Mouse (Mus musculus): Measurements from ENCODE around the gene Fgfr2.

Fgfr2 gene

DNA sequence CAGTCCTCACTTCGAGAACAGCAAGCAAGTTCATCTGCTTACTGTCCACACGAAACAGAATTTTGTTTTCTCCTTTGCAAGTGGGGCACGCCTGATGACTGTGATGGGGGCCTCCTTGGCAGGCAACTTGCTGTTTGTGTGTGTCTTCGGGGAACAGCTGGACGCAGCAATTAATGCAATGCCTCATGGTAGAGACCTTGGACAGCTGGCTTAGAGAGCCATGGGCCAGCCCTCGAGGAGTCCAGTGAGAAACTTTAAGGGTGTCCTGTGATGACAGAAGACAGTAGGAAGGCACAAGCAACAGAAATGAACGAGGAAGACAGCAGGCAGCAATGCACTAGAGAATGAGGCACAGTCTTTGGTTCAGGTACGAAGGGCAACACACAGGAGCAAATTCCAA lies 852.8 kb downstream of the Fgfr2 start:
- in situ Hi-C loops (cut with MboI, MseI), result no loop called here

DNA sequence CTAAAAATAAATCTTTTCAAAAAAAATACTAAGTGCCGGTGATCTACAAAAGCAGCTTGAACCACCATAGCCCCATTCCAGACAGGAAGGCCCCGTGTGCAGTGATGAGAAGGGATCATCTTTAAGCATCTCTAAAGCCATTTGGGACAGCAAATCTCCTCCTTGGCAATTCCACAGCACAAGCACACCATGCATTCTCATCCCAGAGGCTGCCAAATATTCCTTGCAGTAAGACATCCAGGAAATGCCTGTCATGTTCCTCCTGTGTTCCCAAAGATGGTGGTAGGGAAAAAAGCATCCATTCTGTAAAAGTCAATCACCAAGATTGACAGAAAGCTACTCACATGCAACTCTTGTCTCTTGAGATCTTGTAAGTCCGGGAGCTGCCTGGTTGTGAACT lies 853.5 kb downstream of the Fgfr2 start:
- in situ Hi-C loops (cut with MboI, MseI), result no loop called here

DNA sequence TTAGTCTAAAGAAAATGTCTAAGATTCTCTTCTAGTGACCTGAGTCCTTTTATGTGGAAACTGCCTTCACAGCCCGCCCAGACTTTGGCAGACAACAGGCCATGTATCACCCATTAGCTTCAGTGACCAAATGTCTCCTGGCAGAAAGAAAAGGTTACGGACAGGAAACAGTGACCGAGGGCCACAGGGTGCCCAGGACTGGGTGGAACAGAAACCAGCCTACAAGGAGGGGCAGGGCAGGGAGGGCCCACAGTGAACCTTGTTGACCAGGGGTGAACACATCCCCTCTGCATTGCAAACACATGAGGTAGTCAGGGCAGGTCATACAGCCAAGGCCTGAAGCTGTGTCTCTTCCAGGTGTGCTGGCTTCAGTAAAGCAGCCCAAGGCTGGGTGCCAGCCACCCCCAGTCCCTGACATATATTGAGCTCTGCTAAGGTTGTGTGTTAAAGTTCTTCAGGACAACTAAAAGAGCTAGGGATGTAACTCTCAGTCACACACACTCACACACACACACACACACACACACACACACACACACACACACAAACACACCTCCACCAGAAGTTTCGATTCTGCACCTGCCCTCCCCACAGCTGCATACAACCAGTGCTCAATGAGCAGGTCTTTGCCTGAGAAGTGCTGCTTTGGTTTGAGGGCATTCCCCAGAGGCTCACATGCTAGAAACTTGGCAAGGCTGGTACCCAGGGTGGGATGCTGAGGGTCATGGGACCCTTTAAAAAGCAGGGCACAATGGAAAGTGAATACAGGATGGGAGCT lies 855.2 kb downstream of the Fgfr2 start:
- in situ Hi-C loops (cut with MboI, MseI), result no loop called here

DNA sequence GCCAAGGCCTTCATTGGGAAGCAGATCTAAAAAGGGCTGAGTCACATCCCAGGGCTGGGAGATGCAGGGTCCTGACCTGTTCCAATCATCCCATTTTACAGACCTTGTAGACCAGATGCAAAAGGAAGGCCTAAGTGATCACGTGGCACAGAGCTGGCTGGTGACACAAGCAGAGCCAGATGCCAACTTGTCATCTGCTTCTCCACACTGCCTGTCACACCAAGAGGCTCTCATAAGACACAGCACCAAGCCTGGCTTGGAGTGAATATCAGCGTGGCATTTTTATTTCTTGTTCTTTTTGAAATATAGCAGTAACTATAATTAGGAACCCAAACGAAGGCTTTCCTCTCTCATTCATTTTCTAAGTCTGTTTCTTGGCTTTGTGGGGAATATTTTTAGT lies 858.4 kb downstream of the Fgfr2 start:
- in situ Hi-C loops (cut with MboI, MseI), result no loop called here

DNA sequence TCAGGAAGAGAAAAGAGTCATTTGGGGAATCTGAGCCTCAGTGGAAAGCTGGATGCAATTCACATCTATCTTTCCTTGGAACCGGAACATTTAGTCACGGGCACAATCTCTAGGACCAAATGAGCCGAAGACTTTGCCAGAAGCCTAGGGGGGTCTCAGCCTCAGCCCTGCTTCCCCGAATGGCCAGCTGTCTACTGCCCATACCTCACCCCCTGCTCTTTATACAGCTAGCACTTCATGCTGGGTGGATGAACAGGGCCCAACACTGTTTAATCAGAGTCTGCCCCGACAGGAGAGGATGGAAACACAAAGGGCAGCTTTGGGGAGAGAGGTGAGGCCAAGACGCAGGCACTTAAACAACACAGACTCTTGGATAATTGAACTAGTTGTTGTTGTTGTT lies 860.0 kb downstream of the Fgfr2 start:
- in situ Hi-C loops (cut with MboI, MseI), result no loop called here

DNA sequence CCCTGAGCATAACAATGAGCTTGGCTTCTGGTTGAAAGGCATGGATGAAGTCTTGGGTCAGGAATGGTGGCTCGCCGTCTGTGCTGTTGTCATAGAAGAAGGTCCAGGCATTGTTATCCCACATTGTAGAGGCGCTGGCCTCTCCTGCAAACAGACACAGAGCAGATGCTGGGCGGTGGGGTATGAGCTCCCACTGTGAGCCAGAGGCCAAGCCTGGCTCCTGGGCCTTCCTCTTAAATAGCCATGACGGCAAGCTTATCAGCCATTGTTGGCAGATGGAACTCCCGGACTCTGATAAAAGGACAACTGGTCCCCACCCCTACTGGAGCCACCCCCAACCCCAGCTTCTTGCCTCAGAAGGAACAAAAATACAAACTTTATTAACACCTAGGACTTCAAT lies 860.5 kb downstream of the Fgfr2 start:
- in situ Hi-C loops (cut with MboI, MseI), result no loop called here

DNA sequence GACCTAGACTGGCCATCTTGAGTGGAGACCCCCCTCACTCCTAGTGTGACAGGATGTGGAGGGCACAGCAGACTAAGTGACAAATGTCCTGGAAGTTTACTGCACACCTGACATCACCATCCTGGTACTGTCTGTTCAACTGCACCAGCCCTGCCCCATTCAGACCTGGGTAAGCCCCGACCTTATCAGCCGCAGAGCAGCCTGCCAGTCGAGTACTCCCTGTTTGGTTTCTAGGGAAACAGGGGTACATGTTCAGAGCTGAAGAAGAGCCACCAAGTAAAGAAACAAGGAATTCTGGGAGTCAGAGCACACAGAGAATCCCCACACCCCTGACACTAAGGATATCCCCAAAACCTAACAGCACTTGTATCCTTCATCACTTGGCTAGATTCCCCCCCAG lies 861.3 kb downstream of the Fgfr2 start:
- in situ Hi-C loops (cut with MboI, MseI), result no loop called here

DNA sequence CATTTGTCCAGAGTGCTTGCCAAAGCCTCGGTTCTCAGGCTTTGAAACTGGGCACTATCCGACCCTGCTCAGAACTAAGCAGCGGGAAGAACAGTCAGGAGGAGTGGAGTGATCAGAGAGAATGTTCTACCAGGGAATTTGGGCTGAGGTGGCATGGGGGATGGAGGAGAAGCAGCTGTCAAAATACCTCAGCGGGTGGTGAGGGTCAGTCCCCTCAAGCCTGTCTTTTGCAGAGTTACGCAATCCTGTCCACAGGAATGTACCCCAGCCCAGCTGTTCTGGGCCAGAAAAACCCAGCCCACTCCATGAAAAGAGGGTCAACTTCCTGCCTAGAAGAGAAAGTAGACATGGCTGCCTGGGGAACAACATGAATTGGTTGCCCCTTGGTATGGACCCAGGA lies 862.5 kb downstream of the Fgfr2 start:
- in situ Hi-C loops (cut with MboI, MseI), result no loop called here

DNA sequence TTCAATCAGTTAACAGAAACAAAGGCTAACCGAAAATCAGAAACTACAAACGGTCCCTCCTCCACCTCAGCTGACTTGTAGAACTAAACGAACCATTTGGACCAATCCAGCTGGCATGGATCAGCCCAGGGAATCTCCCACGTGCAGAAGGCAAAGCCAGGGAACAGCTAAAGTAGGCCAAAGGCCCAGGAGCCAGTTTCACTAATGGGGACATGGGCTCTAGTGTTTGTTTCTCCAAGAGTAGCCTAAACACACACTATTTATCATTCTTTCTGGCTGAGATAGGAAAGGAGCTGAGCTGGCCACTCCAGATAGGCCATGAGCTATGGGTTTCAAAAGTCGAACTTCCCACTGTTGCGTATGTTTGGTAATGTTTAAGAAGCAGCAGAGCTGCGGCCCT lies 864.3 kb downstream of the Fgfr2 start:
- in situ Hi-C loops (cut with MboI, MseI), result no loop called here

DNA sequence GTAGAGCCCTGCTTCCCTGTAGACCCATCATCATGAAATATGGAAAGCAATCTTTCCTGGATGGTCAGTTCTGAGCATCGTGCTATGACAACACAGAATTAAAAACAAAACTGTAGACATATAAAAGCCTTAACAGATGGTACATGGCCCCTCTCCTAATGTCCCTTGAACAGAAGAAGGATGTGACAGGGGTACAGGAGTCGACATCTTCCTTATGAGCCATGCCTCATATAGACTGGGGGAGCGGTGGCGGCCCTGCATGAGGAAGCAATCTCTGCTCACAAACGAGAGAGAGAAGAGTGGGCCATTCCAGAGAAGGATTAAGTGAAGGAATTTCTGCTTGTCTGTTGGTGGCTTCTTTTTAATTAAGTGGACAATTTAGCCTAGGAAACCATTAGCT lies 864.9 kb downstream of the Fgfr2 start:
- in situ Hi-C loops (cut with MboI, MseI), result no loop called here

DNA sequence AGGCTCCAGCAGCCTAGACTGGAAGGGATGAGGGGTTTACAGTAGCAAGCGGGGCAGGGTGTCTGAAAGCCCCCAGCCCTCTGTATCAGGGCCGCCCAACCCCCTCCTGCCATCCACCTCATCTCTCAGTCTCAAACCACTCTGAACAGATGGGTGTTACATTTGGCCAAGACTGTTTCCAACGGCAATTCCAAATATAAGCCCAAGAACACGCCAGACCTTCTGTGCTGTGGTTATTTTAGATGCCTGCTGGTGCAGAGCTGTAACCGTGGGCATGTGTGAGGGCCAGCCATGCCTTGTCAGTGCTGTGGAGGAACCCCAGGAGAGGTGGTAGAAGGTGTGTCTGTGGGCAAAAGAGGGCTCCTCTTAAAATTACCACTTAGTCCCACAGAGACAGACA lies 869.6 kb downstream of the Fgfr2 start:
- in situ Hi-C loops (cut with MboI, MseI), result no loop called here

DNA sequence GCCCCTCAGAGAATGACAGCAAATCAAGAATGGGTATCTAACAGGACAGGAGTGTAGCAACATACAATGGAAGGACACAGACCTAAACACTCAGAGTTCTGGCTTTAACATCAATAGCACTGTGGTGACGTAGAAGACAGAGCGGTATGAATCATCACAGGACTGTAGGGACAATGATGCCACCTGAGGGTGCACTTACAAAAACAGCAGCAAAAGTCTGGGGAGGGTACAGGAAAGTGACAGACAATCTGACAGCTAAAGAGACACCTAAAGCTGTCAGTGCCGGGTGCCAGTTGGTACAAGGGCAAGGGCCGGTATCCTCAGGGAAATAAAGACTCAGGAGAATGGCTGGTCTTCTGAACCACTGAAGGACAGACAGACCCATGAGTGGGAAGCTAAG lies 870.1 kb downstream of the Fgfr2 start:
- in situ Hi-C loops (cut with MboI, MseI), result no loop called here

DNA sequence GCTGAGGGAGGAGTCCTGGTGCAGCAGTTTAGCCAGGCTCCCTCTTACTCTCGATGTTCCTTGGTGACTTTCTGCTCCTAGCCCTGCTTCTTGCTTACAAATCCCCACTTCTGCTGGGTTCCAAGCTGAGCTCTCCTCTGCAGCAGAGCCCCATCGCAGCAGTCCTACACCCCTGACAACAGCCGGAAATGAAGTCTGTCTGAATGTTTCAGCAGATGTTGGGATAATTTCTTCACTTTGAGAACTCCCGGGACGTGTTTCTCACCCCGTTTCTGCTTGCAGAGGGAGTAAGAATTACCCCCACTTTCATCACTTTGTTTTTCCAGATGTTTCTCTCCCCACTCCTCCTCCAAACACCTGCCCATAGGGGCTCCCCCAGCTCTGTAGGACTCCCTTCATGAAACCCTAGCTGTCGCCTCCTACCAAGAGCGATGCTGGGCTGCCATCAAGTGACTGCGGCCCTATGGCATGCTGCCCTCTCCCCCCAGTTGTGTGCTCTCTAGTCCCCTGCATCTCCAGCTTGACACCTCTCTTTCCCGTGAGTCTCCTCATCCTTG lies 873.5 kb downstream of the Fgfr2 start:
- in situ Hi-C loops (cut with MboI, MseI), result no loop called here

DNA sequence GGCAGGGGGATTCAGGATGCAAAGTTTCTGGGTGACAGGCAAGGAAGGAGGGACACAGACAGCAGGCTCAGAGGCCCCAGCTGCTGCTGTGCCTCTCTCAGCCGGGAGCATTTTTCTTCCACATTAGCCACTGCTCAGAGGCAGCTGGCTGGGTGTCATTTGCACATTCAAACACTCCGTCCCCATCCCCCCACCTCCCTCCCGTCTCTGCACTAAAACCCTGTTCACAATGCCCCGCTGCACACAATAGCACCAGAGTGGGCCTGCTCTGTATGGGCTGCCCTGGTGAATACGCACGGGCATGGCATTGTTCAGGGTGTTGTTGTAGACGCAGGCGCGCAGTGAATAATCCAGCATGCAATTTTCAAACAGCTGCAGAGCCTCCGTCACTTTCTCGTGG lies 875.6 kb downstream of the Fgfr2 start:
- in situ Hi-C loops (cut with MboI, MseI), result no loop called here

DNA sequence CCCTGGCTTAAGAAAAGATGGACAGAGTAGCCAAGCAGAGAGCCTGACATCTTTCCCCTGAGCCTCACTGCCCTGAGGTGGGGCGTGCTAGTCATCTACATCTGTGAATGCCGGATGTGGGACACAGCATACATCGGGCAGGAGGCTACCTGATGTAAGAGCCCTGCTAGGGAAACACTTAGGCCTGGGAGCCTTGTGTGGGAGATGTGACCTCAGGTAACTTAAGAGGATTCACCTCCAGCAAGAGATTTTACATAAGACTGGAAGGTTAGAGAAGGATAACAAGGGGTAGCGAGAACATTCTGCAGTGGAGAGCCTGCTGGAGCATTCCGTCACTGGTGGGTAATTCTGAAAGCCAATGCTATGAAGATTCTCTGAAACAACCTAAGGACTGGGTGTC lies 876.1 kb downstream of the Fgfr2 start:
- in situ Hi-C loops (cut with MboI, MseI), result no loop called here

DNA sequence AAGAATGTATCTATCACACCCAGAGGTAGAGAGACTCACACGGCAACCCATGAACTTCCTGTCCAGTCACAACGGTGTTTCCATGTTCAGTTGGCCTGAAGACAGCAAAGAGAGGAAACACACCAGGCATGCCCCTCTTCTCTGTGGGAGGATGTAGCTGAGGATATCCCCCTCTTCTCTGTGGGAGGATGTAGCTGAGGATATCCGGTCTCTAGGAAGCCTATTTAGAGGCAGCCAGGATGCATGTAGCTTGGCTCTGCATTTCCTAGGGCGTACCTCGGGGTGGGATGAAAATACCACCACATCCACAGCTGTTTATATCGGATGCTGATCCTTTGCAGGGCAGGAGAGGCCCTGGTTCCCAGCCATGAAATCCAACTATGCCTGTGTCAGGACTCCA lies 877.4 kb downstream of the Fgfr2 start:
- in situ Hi-C loops (cut with MboI, MseI), result no loop called here

DNA sequence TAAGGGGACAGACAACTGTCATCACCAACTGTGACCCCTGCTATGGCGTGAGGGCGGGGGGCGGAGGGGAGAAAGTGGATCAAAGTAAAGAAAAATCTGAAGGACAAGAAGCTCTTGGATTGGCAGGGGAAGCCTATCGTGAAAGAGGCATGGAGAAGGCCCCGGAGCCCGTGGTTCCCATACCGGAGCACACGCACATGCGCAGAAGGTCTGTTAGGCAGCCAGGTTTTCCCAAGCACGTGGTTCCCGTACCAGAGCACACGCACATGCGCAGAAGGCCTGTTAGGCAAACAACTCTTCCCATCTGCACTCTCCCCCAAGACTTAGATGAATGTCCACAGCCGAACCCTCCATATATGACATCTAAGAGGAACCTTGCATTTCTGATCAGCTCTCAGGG lies 878.5 kb downstream of the Fgfr2 start:
- in situ Hi-C loops (cut with MboI, MseI), result no loop called here

DNA sequence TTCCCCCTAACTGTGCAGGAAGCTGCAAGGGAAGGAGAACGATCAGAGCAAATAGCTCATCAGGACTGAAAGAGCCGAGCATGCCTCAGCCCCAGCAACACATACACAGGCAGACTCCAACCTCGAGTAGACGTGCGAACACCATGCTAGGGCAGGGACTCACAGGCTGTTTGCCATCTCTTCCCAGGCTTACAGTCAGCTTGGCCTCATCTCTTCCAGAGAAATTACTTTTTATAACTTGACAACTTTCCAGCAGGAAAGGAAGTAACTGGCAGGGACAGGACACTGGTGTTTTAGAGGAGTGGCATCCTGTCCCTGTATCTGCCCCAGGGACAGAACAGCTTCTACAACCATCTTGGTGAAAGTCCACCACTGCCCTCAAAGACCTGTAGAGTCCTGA lies 879.9 kb downstream of the Fgfr2 start:
- in situ Hi-C loops (cut with MboI, MseI), result no loop called here

DNA sequence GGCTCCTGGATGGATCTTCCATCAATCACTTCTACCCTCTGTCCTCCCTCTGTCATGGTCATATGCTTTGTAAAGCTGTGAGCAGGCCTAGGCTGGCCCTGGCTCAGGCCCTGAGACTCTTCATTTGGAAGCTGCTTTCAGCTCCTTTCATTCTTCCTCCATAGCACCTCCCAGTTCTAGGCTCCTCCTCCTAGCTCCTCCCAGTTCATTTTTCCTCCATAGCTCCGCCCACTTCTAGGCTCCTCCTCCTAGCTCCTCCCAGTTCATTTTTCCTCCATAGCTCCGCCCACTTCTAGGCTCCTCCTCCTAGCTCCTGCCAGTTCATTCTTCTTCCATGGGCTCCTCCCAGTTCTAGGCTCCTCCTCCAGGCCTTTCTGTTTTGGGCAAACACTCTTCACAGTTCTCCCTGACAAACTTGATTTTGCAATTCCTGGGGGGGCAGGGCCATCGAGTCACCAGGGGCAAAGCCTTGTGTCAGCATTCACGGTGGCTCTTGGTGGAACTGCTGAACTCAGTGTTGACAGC lies 880.5 kb downstream of the Fgfr2 start:
- in situ Hi-C loops (cut with MboI, MseI), result no loop called here

DNA sequence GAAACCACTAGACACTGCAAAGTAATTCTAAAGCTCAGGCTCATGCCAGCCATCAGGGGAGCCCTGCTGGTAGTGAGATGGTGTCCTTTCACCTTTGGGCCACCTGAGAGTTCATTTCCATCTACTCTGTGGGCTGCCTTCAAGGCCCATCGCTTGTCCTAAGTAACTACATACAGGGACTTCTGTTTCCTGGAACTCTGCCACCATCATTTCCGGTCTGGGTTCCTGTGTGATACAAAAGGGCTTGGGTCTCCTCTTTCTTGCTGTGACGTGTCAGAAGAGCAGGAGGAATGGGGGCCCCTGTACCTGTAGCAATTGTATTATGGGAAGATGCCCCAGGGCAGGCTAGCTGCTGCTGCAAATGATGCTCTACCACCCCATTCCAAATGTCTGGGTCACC lies 884.2 kb downstream of the Fgfr2 start:
- in situ Hi-C loops (cut with MboI, MseI), result loop anchor here in 1 of 2 experiments (10.0 kb wide), 1 partner anchor 666 kb away; no protein-coding TSS in a partner anchor

DNA sequence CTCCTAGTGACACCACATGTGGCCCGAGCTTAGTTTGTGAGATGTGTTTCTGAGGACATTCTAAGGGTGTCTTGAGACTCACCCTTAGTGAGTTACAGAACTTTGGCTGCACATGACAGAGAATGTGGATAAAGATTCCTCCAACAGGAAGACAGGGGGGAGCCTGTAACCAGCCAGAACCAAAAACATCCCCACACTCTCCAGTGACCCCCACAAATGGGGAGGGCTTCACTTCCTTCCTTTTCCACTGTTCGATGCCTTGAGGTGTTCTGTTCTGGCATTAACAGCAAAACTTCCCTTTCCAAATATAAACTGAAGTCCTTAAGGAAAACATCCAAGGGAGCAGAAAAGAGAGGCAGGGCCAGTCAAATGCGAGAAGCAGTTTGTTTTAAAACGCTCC lies 886.0 kb downstream of the Fgfr2 start:
- in situ Hi-C loops (cut with MboI, MseI), result loop anchor here in 1 of 2 experiments (10.0 kb wide), 1 partner anchor 668 kb away; no protein-coding TSS in a partner anchor

DNA sequence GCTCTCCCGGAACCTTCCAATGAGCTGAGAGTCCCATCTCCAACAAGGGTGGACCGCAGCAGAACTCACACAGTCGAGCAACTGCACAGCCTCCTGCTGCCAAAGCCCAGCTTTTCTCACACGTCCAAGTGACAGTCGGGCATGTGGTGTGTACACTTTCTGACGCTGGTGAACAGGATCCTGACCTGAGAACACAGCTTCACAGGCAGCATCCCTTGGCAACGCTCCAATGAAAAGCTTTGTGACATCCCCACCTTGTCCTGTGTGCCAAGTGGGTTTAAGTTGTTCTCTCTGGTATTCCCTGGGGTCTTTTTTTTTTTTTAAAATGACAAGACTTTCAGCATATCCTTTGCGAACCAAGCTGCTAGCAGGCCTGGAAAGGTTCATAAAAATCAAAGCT lies 886.4 kb downstream of the Fgfr2 start:
- in situ Hi-C loops (cut with MboI, MseI), result loop anchor here in 1 of 2 experiments (10.0 kb wide), 1 partner anchor 668 kb away; no protein-coding TSS in a partner anchor

DNA sequence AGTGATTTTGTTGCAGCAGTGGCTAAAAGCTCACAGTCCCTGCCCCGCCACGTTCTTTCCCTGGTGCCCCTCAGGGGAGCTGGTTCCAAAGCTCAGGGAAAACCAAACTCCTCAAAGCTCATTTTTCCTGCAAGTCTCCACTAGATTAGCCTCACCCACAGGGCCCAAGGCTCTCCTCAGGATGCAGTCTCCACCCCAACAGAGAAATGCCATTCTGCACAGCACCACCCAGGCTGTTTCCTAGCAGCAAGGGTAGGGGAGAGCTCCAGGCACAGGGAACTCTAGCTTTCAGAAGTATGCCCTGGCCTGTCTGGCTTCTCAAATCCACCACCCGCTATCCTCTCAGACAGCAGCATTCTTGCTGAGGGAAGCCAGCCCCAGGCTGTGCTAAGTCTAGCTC lies 888.9 kb downstream of the Fgfr2 start:
- in situ Hi-C loops (cut with MboI, MseI), result loop anchor here in 1 of 2 experiments (5.0 to 10.0 kb wide), 2 partner anchors 308 to 671 kb away; no protein-coding TSS in a partner anchor

All from T-helper 17 cell (primary cell).